Mouse (Mus musculus): ENCODE measurements around the gene Asf1b.

- TF ChIP-seq GATA1 (IDR thresholded peaks at IDR 0.05; ENCODE audit: borderline replicate concordance, low read length): no peak
- no peak for TF ChIP-seq FLI1 (IDR thresholded peaks at IDR 0.05; ENCODE audit: low read length)
Observed at GRCm38 (mm10) chr8:83999825-84000224, 44.5 kb downstream of the Asf1b start.

Data from megakaryocyte, embryonic 14.5 days (primary cell).